Mouse (Mus musculus): ENCODE data around the gene Adamts7.

DNA sequence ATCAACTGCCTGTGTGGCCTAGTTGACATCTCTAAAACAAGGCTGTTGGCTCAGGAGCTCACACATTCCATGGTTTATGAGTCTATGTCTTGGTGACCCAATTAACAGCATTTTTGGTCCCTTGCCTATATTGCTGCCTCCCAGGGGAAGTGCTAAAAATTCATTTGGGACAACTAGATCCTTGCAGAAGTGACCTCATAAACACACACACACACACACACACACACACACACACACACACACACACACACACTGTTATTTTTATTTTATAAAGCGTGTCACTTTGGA lies 26.2 kb upstream of the Adamts7 start:
- TF ChIP-seq CTCF (IDR thresholded peaks at IDR 0.05; ENCODE audit: control insufficient read depth, insufficient read depth, low read length) (no peak), POLR2A (IDR thresholded peaks at IDR 0.05; ENCODE audit: borderline replicate concordance, control insufficient read depth, low read depth, low read length) (no peak)
